Mouse (Mus musculus): ENCODE results near the gene Pnn. TPM values are rescaled to one million over a fixed set of nuclear protein-coding genes. Genes with fewer than 3 reads are reported as not detected.

Pnn gene
- polyA plus RNA-seq (2015; fragmentation: Nextera tagmentation; extraction: Ambion mirVana), result 104 and 118 TPM in 2 replicates

DNA sequence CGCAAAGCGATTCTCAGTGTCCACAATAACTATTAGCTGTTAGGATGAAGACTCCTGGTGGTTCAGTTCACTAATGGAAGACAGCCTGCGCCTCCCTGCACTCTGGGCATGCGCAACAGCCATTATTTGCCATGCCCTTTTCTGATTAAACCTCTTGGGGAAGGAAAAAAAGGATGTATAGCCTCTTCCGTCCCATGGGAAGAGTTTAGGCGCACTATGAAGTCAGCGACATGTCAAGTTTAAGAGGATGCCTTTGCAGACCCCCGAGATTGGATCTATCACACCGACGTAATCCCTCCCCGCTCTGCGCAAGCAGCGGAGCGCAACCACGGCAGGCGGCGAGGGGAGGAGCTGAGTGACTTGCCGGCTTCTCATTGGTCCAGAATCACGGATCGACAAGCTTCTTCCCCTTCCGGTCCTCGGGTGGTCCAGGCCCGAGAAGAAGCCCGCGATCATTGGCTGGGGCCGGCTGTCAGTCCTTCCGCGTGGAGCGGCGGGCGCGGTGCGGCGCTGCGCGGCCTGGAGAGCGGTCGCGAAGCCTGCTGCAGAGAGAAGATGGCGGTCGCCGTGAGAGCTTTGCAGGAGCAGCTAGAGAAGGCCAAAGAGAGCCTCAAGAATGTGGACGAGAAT, at the start of gene Pnn:
TSS of gene Pnn (plus strand) at position 437 of the 630 bp plus-strand sequence.
- WGBS, result 0% methylated on average over 43 of the region's 43 CpGs
- H3K36me3 ChIP-seq, result peaks cover 34% of the 10 kb centered on the region
- H3K4me1 ChIP-seq, result peaks cover 12% of the 10 kb centered on the region
- peak within 1 kb of the TSS; percentile 99 for H3K4me3 ChIP-seq
- peak within 1 kb of the TSS; percentile 88 for H3K4me2 ChIP-seq (replicated peaks)
- H3K27me3 ChIP-seq, result no peaks in the 10 kb centered on the region
- peak; percentile 99 for ATAC-seq (ENCODE audit: low FRiP score, low read depth)
- H3K9ac ChIP-seq, result peak within 1 kb of the TSS; percentile 100
- no peaks in the 10 kb centered on the region for H3K9me3 ChIP-seq
- peak within 1 kb of the TSS; percentile 89 for H3K27ac ChIP-seq

DNA sequence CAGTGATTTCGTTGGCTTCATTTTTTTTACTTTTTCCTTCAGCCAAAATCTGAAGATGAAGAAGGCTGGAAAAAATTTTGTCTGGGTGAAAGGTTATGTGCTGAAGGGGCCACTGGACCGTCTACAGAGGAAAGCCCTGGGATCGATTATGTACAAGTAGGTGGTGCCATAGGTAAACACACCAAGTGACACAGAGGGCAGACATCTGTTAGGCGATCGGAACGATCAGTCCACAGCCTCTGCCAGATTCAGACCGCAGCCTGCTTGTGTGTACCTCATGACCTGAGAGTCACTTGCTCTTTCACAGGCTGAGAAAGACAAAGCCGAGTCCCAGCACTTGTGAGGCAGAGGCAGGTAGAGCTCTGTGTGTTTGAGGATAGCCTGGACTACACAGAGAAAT, 48.7 kb upstream of the Pnn start:
- Histone ChIP-seq H3K4me3 (no peak overlapping the region), H3K36me3 (peaks cover 52% of the 10 kb centered on the region), H3K9ac (no peak overlapping the region), H3K9me3 (no peaks in the 10 kb centered on the region), H3K27ac (no peak overlapping the region), H3K4me2 (replicated peaks) (no peak overlapping the region), H3K27me3 (no peaks in the 10 kb centered on the region), H3K4me1 (no peaks in the 10 kb centered on the region)
- 85% methylated on average over 8 of the region's 8 CpGs for WGBS
- ATAC-seq (ENCODE audit: low FRiP score, low read depth), result no peak

DNA sequence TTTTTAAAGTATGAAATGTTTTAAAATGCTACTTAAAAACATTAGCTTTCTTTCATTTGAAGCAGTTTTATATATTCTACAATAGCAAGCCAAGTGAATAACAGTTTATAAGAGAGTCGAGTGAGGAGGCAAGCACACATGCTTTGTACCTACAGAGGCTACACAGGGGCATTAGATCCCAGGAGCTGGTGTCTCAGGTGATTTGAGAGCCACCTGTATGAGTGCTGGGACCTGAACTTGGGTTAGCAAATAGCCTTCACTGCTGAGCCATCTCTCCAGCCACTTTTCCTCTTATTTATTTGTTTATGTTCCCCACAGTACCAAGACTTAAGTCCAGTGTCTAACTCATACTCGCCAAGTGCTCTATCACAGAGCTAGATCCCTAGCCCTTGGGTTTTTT, 46.8 kb upstream of the Pnn start:
- 85% methylated on average over 2 of the region's 2 CpGs for WGBS
- peaks cover 68% of the 10 kb centered on the region for H3K36me3 ChIP-seq

DNA sequence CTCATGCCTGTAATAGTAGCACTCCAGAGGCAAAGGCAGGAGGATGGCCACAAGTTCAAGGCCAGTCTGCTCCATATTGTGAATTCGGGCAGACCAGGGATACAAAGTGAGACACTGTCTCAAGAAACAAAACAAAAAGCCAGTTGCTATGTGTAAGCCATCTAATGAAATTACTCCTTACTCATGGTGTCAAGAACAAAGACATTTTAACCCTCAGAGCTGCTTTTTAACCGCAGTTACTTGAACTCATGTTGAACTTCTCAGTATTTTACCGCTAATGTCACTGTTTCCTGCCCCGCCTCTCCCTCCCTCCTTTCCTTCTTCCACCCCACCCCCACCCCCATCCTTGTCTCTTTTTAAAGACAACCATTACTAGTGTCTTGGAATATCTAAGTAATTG, 45.4 kb upstream of the Pnn start:
- H3K27me3 ChIP-seq, result no peaks in the 10 kb centered on the region
- 93% methylated on average over 4 of the region's 4 CpGs for WGBS
- peaks cover 78% of the 10 kb centered on the region for H3K36me3 ChIP-seq
- H3K4me3 ChIP-seq, result no peak overlapping the region
- ATAC-seq (ENCODE audit: low FRiP score, low read depth), result no peak
- no peaks in the 10 kb centered on the region for H3K9me3 ChIP-seq
- no peak overlapping the region for H3K4me2 ChIP-seq (replicated peaks)
- no peak overlapping the region for H3K27ac ChIP-seq
- H3K4me1 ChIP-seq, result no peaks in the 10 kb centered on the region
- H3K9ac ChIP-seq, result no peak overlapping the region

More for the DNA sequence above, 46.8 kb upstream of the Pnn start:
- ATAC-seq (ENCODE audit: low FRiP score, low read depth), result no peak
- Histone ChIP-seq H3K4me1 (no peaks in the 10 kb centered on the region), H3K4me2 (replicated peaks) (no peak overlapping the region), H3K27ac (no peak overlapping the region), H3K9me3 (no peaks in the 10 kb centered on the region), H3K9ac (no peak overlapping the region), H3K27me3 (no peaks in the 10 kb centered on the region), H3K4me3 (no peak overlapping the region)

DNA sequence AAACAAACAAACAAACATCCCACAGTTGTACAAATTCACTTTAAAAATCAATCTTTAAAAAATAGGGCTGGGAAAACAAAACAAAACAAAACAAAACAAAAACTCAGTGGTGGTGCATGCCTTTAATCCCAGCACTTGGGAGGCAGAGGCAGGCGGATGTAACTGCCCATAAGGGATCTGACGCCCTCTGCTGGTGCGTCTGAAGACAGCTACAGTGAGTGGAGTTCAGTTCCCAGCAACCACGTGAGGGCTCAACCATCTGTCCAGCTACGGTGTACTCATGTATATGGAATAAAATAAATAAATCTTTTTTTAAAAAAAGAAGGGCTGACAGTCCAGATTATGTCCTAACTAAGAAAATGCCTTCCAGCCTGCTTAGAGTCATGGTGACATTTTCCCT, 34.6 kb upstream of the Pnn start:
- H3K4me3 ChIP-seq, result no peak overlapping the region
- H3K27me3 ChIP-seq, result no peaks in the 10 kb centered on the region
- H3K9ac ChIP-seq, result no peak overlapping the region
- no peak overlapping the region for H3K27ac ChIP-seq
- H3K4me2 ChIP-seq (replicated peaks), result no peak overlapping the region
- ATAC-seq (ENCODE audit: low FRiP score, low read depth), result no peak
- H3K4me1 ChIP-seq, result no peaks in the 10 kb centered on the region
- peaks cover 16% of the 10 kb centered on the region for H3K36me3 ChIP-seq
- no peaks in the 10 kb centered on the region for H3K9me3 ChIP-seq
- WGBS, result 65% methylated on average over 5 of the region's 5 CpGs

DNA sequence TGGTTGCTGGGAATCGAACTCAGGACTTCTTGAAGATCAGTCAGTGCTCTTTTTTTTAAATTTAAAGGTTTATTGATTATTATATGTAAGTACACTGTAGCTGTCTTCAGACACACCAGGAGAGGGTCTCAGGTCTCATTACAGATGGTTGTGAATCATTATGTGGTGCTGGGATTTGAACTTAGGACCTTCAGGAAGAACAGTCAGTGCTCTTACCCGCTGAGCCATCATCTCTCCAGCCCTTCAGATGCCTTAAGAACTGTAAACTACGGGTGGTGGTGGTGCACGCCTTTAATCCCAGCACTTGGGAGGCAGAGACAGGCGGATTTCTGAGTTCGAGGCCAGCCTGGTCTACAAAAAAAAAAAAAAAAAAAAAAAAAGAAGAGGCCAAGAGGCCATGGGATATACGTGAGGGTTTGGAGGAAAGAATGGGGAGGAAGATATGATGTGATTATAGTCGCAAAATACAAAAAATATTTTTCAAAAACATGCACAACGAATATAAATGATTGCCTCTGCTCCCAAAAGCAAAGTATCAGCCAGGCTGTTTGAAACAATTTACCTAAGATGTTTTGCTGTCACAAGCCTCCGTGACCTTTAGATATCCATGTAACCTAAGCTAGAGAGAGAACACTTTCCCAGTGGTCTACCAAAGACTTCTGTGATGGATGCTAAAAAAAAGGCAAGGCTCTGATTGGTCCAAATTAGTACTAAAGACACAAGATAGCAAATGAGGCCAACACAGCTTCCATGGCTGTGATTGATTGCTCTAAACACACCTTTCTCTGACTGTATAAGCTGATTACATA, 27.3 kb upstream of the Pnn start:
- Histone ChIP-seq H3K4me3 (no peak overlapping the region), H3K27ac (no peak overlapping the region), H3K9ac (no peak overlapping the region), H3K4me2 (replicated peaks) (peak overlapping the region; percentile 31; the same call in 1 of the 2 replicates), H3K36me3 (peaks cover 33% of the 10 kb centered on the region), H3K27me3 (no peaks in the 10 kb centered on the region), H3K4me1 (no peaks in the 10 kb centered on the region), H3K9me3 (0 out of 2 replicates have a peak, but pooled peaks cover 5% of the 10 kb centered on the region)
- no peak for ATAC-seq (ENCODE audit: low FRiP score, low read depth)
- WGBS, result 66% methylated on average over 10 of the region's 10 CpGs

DNA sequence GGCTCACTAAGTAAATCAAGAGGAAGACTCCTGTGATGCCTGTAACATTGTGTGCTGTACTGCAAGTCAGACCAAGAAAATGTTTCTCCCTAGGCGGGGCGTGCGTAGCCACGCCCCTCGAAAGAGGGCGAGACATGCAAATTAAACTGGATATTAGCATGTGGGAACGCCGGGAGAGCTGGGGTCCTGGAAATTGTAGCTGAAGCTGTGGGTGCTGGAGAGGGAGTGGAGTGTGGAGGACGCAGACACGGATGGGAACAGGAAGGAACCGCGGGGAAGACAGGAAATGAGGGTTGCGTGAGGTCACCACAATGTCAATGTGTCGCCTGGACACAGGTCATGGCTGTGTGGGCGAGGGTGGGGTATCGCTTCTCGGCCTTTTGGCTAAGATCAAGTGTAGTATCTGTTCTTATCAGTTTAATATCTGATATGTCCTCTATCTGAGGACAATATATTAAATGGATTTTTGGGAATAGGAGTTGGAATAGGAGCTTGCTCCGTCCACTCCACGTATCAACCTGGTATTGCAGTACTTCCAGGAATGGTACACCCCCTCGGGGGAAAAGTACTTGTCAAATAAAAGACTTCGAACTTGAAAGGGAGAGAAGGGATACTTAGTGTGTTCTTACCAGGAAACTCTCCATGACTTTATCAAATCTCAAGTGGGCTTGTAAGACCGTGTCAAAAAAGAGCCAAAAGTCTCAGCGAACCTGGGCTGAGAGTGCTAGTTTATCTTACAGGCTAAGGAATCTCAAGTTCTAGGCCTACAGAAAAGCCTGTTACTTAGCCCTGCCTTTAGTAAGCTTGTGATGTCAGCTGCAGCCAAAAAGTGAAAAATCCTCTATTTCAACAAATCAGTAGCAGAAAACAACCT, 26.5 kb upstream of the Pnn start:
- Histone ChIP-seq H3K27me3 (no peaks in the 10 kb centered on the region), H3K27ac (peak overlapping the region; percentile 44; the same call in 1 of the 2 replicates), H3K36me3 (peaks cover 38% of the 10 kb centered on the region), H3K4me2 (replicated peaks) (peak overlapping the region; percentile 31; the same call in 1 of the 2 replicates), H3K4me1 (no peaks in the 10 kb centered on the region), H3K9me3 (0 out of 2 replicates have a peak, but pooled peaks cover 5% of the 10 kb centered on the region), H3K9ac (no peak overlapping the region), H3K4me3 (peak overlapping the region; percentile 3; the same call in 1 of the 2 replicates)
- 3% methylated on average over 23 of the region's 23 CpGs for WGBS
- peak; percentile 84 for ATAC-seq (ENCODE audit: low FRiP score, low read depth)

DNA sequence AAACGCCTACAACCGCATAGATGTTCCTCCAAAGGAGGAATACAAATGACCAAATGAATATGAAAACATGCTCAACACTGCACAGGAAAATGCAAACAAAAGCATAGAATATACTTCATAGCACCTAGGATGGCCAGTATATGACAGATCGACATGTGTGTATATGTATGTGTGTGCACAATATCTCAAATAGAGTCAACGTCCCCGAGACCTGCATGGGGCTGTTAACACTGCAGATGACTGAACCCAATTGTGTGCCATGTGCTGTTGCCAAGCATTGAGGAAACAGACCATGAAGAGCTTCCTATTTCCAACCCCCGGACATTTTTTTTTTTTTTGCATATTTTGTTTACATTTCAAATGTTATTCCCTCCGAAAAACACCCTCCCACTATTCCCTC, 25.8 kb upstream of the Pnn start:
- peak; percentile 31; the same call in 1 of the 2 replicates for ATAC-seq (ENCODE audit: low FRiP score, low read depth)

DNA sequence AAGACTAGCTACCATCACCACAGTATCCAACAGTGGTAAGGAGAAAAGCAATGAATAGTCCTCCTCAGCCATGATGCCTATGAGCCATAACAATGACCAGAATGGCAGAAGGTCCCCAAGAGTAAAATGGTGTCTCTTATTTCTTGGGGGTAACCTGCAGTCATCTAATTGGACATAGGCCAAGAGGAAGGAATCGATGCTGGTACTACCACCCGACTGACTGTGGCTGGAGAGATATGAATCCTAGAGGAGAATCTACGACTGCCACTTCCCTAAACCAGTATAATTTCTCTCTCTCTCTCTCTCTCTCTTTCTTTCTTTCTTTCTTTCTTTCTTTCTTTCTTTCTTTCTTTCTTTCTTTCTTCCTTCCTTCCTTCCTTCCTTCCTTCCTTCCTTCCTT, 14.2 kb upstream of the Pnn start:
- Histone ChIP-seq H3K4me2 (replicated peaks) (no peak overlapping the region), H3K27me3 (no peaks in the 10 kb centered on the region), H3K27ac (no peak overlapping the region), H3K36me3 (peaks cover 57% of the 10 kb centered on the region), H3K4me1 (no peaks in the 10 kb centered on the region), H3K9ac (no peak overlapping the region), H3K4me3 (no peak overlapping the region), H3K9me3 (no peaks in the 10 kb centered on the region)
- 93% methylated on average over 3 of the region's 3 CpGs for WGBS
- ATAC-seq (ENCODE audit: low FRiP score, low read depth), result no peak

More for the DNA sequence above, 25.8 kb upstream of the Pnn start:
- Histone ChIP-seq H3K27me3 (no peaks in the 10 kb centered on the region), H3K9me3 (0 out of 2 replicates have a peak, but pooled peaks cover 5% of the 10 kb centered on the region), H3K9ac (no peak overlapping the region), H3K4me2 (replicated peaks) (no peak overlapping the region), H3K36me3 (peaks cover 44% of the 10 kb centered on the region), H3K4me3 (no peak overlapping the region), H3K27ac (peak overlapping the region; percentile 44; the same call in 1 of the 2 replicates), H3K4me1 (no peaks in the 10 kb centered on the region)
- 20% methylated on average over 7 of the region's 7 CpGs for WGBS

DNA sequence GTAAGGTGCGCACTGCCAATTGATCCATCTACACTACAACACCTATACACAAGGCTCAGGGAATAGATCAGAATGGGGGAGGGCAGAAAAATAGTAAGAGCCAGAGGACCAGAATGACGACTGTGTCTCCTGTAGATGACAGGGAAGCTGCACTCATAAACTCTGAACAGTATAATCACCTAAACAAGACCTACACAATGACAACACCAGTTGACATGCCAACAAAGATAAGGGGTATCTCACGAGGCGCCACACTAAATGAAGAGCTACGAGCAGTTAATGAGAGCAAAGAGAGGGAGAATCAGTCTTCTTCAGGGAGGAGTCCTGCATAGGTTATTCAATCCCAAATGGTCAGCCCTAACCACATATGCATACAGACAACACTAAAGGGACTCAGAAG, 13.5 kb upstream of the Pnn start:
- no peak overlapping the region for H3K4me3 ChIP-seq
- no peak overlapping the region for H3K4me2 ChIP-seq (replicated peaks)
- no peak overlapping the region for H3K9ac ChIP-seq
- WGBS, result 96% methylated on average over 5 of the region's 5 CpGs
- no peak overlapping the region for H3K27ac ChIP-seq
- no peaks in the 10 kb centered on the region for H3K9me3 ChIP-seq
- no peak for ATAC-seq (ENCODE audit: low FRiP score, low read depth)
- no peaks in the 10 kb centered on the region for H3K27me3 ChIP-seq
- H3K4me1 ChIP-seq, result no peaks in the 10 kb centered on the region
- peaks cover 57% of the 10 kb centered on the region for H3K36me3 ChIP-seq

DNA sequence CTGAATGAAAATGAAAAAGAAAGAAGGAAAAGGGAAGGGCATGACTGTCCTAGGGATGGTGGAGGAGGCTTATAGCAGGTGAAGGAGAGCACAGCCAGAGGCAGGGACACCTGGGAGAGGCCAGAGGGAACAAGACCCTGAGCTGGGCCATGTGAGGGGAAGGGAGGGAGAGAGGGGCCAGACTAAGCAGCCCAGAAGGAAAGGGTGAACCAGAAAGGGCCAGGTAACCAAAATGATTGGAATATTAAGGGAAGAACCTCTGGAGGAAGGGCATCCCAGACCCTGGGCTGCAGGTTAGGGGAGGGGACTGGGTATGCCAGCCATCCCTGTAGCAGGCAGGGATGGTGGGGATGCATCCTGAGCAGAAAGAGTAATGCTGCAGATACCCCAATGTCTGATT, 12.7 kb upstream of the Pnn start:
- Histone ChIP-seq H3K36me3 (peaks cover 54% of the 10 kb centered on the region), H3K4me2 (replicated peaks) (no peak overlapping the region)

More for the DNA sequence above, 12.7 kb upstream of the Pnn start:
- Histone ChIP-seq H3K27ac (no peak overlapping the region), H3K4me3 (no peak overlapping the region), H3K9me3 (no peaks in the 10 kb centered on the region), H3K4me1 (no peaks in the 10 kb centered on the region), H3K9ac (no peak overlapping the region), H3K27me3 (no peaks in the 10 kb centered on the region)
- no peak for ATAC-seq (ENCODE audit: low FRiP score, low read depth)

Measured in limb, embryonic 13.5 days (tissue).